Mouse (Mus musculus): Measurements from ENCODE around the gene Ints4. TPM values are rescaled to one million over a fixed set of nuclear protein-coding genes. Genes with fewer than 3 reads are reported as not detected.

Gene Ints4
- polyA plus RNA-seq, 1 experiment from 2014 or later = 34.0 TPM

Other genes starting within 250 kb of the Ints4 start
- gene Usp35, start 148.9 kb upstream of the Ints4 start, polyA plus RNA-seq (2014; fragmentation: Nextera tagmentation; extraction: Ambion mirVana) = 1.6 TPM in 2 replicates
- gene Kctd21, start 148.6 kb upstream of the Ints4 start, polyA plus RNA-seq (2014; fragmentation: Nextera tagmentation; extraction: Ambion mirVana) = 4.8 and 5.2 TPM in 2 replicates
- gene Alg8, start 109.3 kb upstream of the Ints4 start, polyA plus RNA-seq (2014; fragmentation: Nextera tagmentation; extraction: Ambion mirVana) = 25.8 and 26.9 TPM in 2 replicates
- 693 and 703 TPM in 2 replicates for gene Ndufc2, start 81.0 kb upstream of the Ints4 start, polyA plus RNA-seq (2014; fragmentation: Nextera tagmentation; extraction: Ambion mirVana)
- 0.57 and 1.6 TPM in 2 replicates for gene Thrsp, start 63.2 kb upstream of the Ints4 start, polyA plus RNA-seq (2014; fragmentation: Nextera tagmentation; extraction: Ambion mirVana)
- gene Kctd14, start 29.6 kb upstream of the Ints4 start, polyA plus RNA-seq (2014; fragmentation: Nextera tagmentation; extraction: Ambion mirVana) = 0.82 and 1.2 TPM in 2 replicates
- gene Aamdc, start 98.5 kb downstream of the Ints4 start, polyA plus RNA-seq (2014; fragmentation: Nextera tagmentation; extraction: Ambion mirVana) = 50.8 and 58.3 TPM in 2 replicates
- 12.7 and 14.8 TPM in 2 replicates for gene Rsf1, start 98.9 kb downstream of the Ints4 start, polyA plus RNA-seq (2014; fragmentation: Nextera tagmentation; extraction: Ambion mirVana)
- gene Clns1a, start 215.7 kb downstream of the Ints4 start, polyA plus RNA-seq (2014; fragmentation: Nextera tagmentation; extraction: Ambion mirVana) = 93.4 and 100 TPM in 2 replicates